Comparison of ENCODE assay signal across 8 mouse cellular contexts in the genomic region with DNA sequence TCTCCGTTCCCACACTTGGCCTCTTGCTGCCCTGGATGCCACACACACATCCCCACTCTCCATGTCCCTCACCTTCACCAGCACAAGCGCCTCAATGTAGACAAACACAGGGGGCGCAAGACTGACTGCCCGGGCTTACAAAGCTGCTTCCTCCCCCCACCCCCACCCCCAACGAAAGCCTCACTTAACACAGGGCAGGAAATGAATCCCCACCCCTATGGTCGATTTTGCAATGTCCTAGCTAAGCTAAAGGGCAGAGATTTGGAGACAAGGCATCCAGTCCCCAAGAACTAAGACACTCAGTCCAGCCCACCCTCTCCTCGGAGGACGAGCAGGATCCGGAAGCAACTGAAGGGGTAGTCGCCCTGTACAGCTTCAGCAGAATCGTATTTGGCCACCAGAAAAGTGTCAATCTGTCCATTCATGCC. TPM values are rescaled to one million over a fixed set of nuclear protein-coding genes. Genes with fewer than 3 reads are reported as not detected.
DNase-seq lines count a peak whose midpoint lies in the region; ATAC-seq and TF ChIP-seq lines count a peak whose summit lies in the region.

No protein-coding gene starts in this region.

- ATAC-seq in midbrain, embryonic 13.5 days = peak; percentile 72
- ATAC-seq in monocyte, adult 5-6 weeks (replicated peaks; ENCODE audit: insufficient number of reproducible peaks, low FRiP score, low TSS enrichment, poor library complexity, severe bottlenecking) = no peak

- 0 out of 2 replicates have a peak, but pooled peaks have one; percentile 4 for TF ChIP-seq CTCF in embryonic fibroblast, embryonic 13.5 days (IDR thresholded peaks at IDR 0.05; ENCODE audit: borderline replicate concordance, insufficient read depth, low read length)

- no peak overlapping the region for H3K27ac ChIP-seq in embryonic fibroblast, embryonic 13.5 days (ENCODE audit: insufficient read depth, low read length)
- peak overlapping the region; percentile 72 for H3K27ac ChIP-seq in limb, embryonic 10.5 days
- peak overlapping the region; percentile 52; the same call in 1 of the 2 replicates for H3K27ac ChIP-seq in midbrain, embryonic 13.5 days

- peak overlapping the region; percentile 54 for H3K4me2 ChIP-seq in midbrain, embryonic 13.5 days (replicated peaks)

- peaks cover 27% of the 10 kb centered on the region for H3K27me3 ChIP-seq in limb, embryonic 10.5 days (ENCODE audit: low read depth, poor library complexity, severe bottlenecking)
- H3K27me3 ChIP-seq in midbrain, embryonic 13.5 days = peaks cover 41% of the 10 kb centered on the region

- H3K4me1 ChIP-seq in embryonic fibroblast, embryonic 13.5 days (ENCODE audit: control insufficient read depth, insufficient read depth, low read length) = no peaks in the 10 kb centered on the region
- H3K4me1 ChIP-seq in limb, embryonic 10.5 days = peaks cover 8% of the 10 kb centered on the region
- 0 out of 2 replicates have a peak, but pooled peaks cover 10% of the 10 kb centered on the region for H3K4me1 ChIP-seq in midbrain, embryonic 13.5 days (replicated peaks)

- no peak for TF ChIP-seq POLR2A in embryonic fibroblast, embryonic 13.5 days (IDR thresholded peaks at IDR 0.05; ENCODE audit: low read depth, low read length)

- H3K4me3 ChIP-seq in embryonic fibroblast, embryonic 13.5 days (ENCODE audit: insufficient read depth, low read length) = peak overlapping the region; percentile 10
- H3K4me3 ChIP-seq in limb, embryonic 10.5 days = peak overlapping the region; percentile 54
- peak overlapping the region; percentile 34 for H3K4me3 ChIP-seq in midbrain, embryonic 13.5 days (replicated peaks)

- WGBS in limb, embryonic 10.5 days = 4% methylated on average over 11 of the region's 11 CpGs
- WGBS in midbrain, embryonic 13.5 days = 4% methylated on average over 11 of the region's 11 CpGs

- no peaks in the 10 kb centered on the region for H3K36me3 ChIP-seq in limb, embryonic 10.5 days
- no peaks in the 10 kb centered on the region for H3K36me3 ChIP-seq in midbrain, embryonic 13.5 days

- peak; percentile 33 for DNase-seq in right cerebral cortex, postnatal 4 days
- no peak for DNase-seq in right cerebral cortex, postnatal 14 days
- peak; percentile 55 for DNase-seq in limb, embryonic 10.5 days (ENCODE audit: low spot score)
- no peak for DNase-seq in ovary, postnatal 36 days (ENCODE audit: low spot score)
- DNase-seq in right cerebral cortex, postnatal 25 days = no peak

- H3K9me3 ChIP-seq in limb, embryonic 10.5 days (replicated peaks) = no peaks in the 10 kb centered on the region
- no peaks in the 10 kb centered on the region for H3K9me3 ChIP-seq in midbrain, embryonic 13.5 days

- peak overlapping the region; percentile 51; the same call in 1 of the 2 replicates for H3K9ac ChIP-seq in midbrain, embryonic 13.5 days (replicated peaks)

RNA-seq across cellular contexts. Expression of a gene that starts 32.3 kb away (rescaled TPM):
- polyA plus RNA-seq in embryonic fibroblast, embryonic 13.5 days (2011; ENCODE audit: insufficient read length, low read depth, missing spikeins) = not detected in 2 replicates
- polyA plus RNA-seq in limb, embryonic 10.5 days (2016; fragmentation: Nextera tagmentation; extraction: Ambion mirVana) = 0.51 and 0.79 TPM in 2 replicates
- polyA plus RNA-seq in midbrain, embryonic 13.5 days (2015; fragmentation: Nextera tagmentation; extraction: Ambion mirVana) = 0.61 and 0.66 TPM in 2 replicates
- not detected in 3 replicates for total RNA-seq in monocyte, adult 5-6 weeks (2017)

RNA-seq across cellular contexts. Expression of a gene that starts 32.5 kb away (rescaled TPM):
- polyA plus RNA-seq in embryonic fibroblast, embryonic 13.5 days (2011; ENCODE audit: insufficient read length, low read depth, missing spikeins) = 7.1 and 9.0 TPM in 2 replicates
- polyA plus RNA-seq in limb, embryonic 10.5 days (2016; fragmentation: Nextera tagmentation; extraction: Ambion mirVana) = 3.1 and 3.6 TPM in 2 replicates
- polyA plus RNA-seq in midbrain, embryonic 13.5 days (2015; fragmentation: Nextera tagmentation; extraction: Ambion mirVana) = 30.1 and 35.4 TPM in 2 replicates
- total RNA-seq in monocyte, adult 5-6 weeks (2017) = 0.10 to 1.2 TPM (median 0.76 TPM) in 3 replicates

Comparison
In these comparisons a context has a peak if more than half of its experiments do, and no peak if none do; other contexts are left out.
1. DNase-seq: peak in right cerebral cortex, postnatal 4 days (single experiment) and limb, embryonic 10.5 days (single experiment); none in right cerebral cortex, postnatal 14 days (single experiment), ovary, postnatal 36 days (single experiment) and right cerebral cortex, postnatal 25 days (single experiment).
2. Peak in every context shown above with its lines, with median percentiles within 50 percentile points of each other: H3K4me3 ChIP-seq.